Mouse (Mus musculus): ENCODE measurements around the gene Hif3a.
A peak's percentile ranks its signal among the peaks of the same experiment; 100 is the strongest.

DNA sequence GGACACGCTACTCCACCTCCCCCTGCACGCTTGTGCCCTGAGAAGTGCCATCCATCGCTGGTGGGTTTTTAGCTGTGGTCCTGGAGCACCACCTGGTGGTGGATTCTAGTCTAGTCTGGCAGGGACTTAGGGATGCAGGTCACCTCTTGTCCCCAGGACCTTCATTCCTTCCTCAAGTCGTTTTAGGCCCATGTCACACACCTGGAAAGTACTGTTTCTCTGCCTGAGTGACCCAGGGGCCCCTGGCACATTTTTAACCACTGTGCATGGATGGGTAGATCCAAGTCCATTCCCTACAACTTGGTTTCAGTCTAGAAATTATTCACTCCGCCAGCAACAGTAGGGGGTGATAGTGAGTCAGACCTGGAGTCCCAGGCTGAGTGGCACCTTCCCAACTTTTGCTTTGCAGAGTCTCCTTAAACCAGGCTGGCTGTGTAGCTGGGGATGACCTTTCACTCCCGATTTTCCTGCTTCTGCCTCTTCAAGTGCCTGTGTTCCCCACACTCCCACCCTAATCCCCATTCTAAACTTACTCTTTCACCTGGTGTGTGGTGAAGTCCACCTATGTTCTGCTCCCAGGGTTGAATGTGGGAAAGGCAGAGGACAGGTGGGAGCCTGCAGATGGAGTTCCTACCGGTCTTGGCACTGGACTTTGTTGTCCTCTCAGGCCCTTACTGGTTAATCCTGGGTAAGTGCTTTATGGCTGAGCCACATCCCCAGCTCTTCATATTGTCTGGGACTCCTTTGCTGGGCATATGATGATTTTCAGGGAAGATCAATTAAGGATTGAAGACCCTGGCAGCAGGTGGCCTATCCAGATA, 59.6 kb downstream of the Hif3a start:
- TF ChIP-seq POLR2A (IDR thresholded peaks at IDR 0.05; ENCODE audit: insufficient read depth, low read length) (no peak), CTCF (IDR thresholded peaks at IDR 0.05; ENCODE audit: low read depth, low read length) (peak; percentile 87), EP300 (IDR thresholded peaks at IDR 0.05; ENCODE audit: insufficient read depth, low read depth, low read length) (no peak)
